In genomic region chr2:93823519-93823918, GRCm38 (mm10) we compare ENCODE assay signal across 8 mouse cellular contexts. TPM values are rescaled to one million over a fixed set of nuclear protein-coding genes. Genes with fewer than 3 reads are reported as not detected.
DNase-seq lines count a peak whose midpoint lies in the region; ATAC-seq and TF ChIP-seq lines count a peak whose summit lies in the region.
"Had no signal": no experiment of that assay in that cellular context is flagged by ENCODE, and none has a peak within 500 bp of the region (broad histone marks: within the 10 kb centered on the region; RNA-seq: fewer than 3 reads in every experiment).

No protein-coding gene starts in this region.

- 9% methylated on average over 8 of the region's 8 CpGs for WGBS in cerebellum, adult 2 months
- WGBS in lung, embryonic 14.5 days, result 17% methylated on average over 8 of the region's 8 CpGs

- no peaks in the 10 kb centered on the region for H3K27me3 ChIP-seq in cerebellum, adult 2 months (ENCODE audit: control insufficient read depth, insufficient read depth, low read length)
- H3K27me3 ChIP-seq in lung, embryonic 14.5 days (ENCODE audit: insufficient read depth, low read length), result no peaks in the 10 kb centered on the region
- H3K27me3 ChIP-seq: limb, embryonic 12.5 days had no signal

- H3K4me2 ChIP-seq in lung, embryonic 14.5 days, result no peak overlapping the region
- H3K4me2 ChIP-seq: limb, embryonic 12.5 days had no signal

- no peaks in the 10 kb centered on the region for H3K36me3 ChIP-seq in lung, embryonic 14.5 days (ENCODE audit: insufficient read depth)

- peak; percentile 59 for ATAC-seq in lung, embryonic 14.5 days (ENCODE audit: insufficient read depth)

- no peak for TF ChIP-seq POLR2A in cerebellum, adult 2 months (IDR thresholded peaks at IDR 0.05; ENCODE audit: borderline replicate concordance, insufficient read depth, low read length)

- H3K9me3 ChIP-seq in lung, embryonic 14.5 days (ENCODE audit: low read depth, low read length), result no peaks in the 10 kb centered on the region
- H3K9me3 ChIP-seq: limb, embryonic 12.5 days had no signal

- DNase-seq in CD4-positive helper T cell, adult 2 months (ENCODE audit: low read depth, low spot score), result peak; percentile 91
- DNase-seq in MEL-GATA-1-ER (ENCODE audit: extremely low read depth, low read depth), result peak; percentile 89
- peak; percentile 68 to 81 for DNase-seq in cerebellum, adult 2 months
- peak; percentile 42 to 73 for DNase-seq in frontal cortex, postnatal 36 days (ENCODE audit: low spot score in 2 of 2)
- DNase-seq in kidney, postnatal 10 days, result peak; percentile 83
- DNase-seq in lung, embryonic 14.5 days, result peak; percentile 99
- DNase-seq in retina, postnatal 7 days (ENCODE audit: low read depth, low spot score), result peak; percentile 92

- H3K9ac ChIP-seq in lung, embryonic 14.5 days, result no peak overlapping the region
- H3K9ac ChIP-seq: limb, embryonic 12.5 days had no signal

- H3K27ac ChIP-seq in cerebellum, adult 2 months (ENCODE audit: insufficient read depth, low read length), result no peak overlapping the region
- H3K27ac ChIP-seq in lung, embryonic 14.5 days (ENCODE audit: low read depth), result no peak overlapping the region
- H3K27ac ChIP-seq: limb, embryonic 12.5 days had no signal

- TF ChIP-seq CTCF in cerebellum, adult 2 months (IDR thresholded peaks at IDR 0.05; ENCODE audit: borderline replicate concordance, insufficient read depth, low read depth, low read length), result peak; percentile 97
- TF ChIP-seq CTCF in lung, embryonic 14.5 days (IDR thresholded peaks at IDR 0.05; ENCODE audit: low read depth), result peak; percentile 99

- no peak overlapping the region for H3K4me3 ChIP-seq in cerebellum, adult 2 months (replicated peaks; ENCODE audit: insufficient read depth, low read depth, low read length)
- no peak overlapping the region for H3K4me3 ChIP-seq in lung, embryonic 14.5 days (ENCODE audit: low read depth, low read length)
- H3K4me3 ChIP-seq: limb, embryonic 12.5 days had no signal

- H3K4me1 ChIP-seq in cerebellum, adult 2 months (ENCODE audit: control insufficient read depth, insufficient read depth, low read length), result peaks cover 8% of the 10 kb centered on the region; the same call in 1 of the 2 replicates
- H3K4me1 ChIP-seq in lung, embryonic 14.5 days (ENCODE audit: insufficient read depth), result peaks cover 5% of the 10 kb centered on the region

RNA-seq across cellular contexts. Expression of gene Ext2, which starts 1.2 kb away (rescaled TPM):
- polyA plus RNA-seq in cerebellum, adult 2 months (2012; rRNA removed), result 40.1 and 42.3 TPM in 2 replicates
- 138 and 140 TPM in 2 replicates for polyA plus RNA-seq in lung, embryonic 14.5 days (2014; fragmentation: Nextera tagmentation; extraction: Ambion mirVana)

RNA-seq across cellular contexts. Expression of gene Accs, which starts 26.2 kb away (rescaled TPM):
- 10.6 and 12.8 TPM in 2 replicates for polyA plus RNA-seq in cerebellum, adult 2 months (2012; rRNA removed)
- 10.0 and 11.3 TPM in 2 replicates for polyA plus RNA-seq in lung, embryonic 14.5 days (2014; fragmentation: Nextera tagmentation; extraction: Ambion mirVana)

RNA-seq across cellular contexts. Expression of gene Accsl, which starts 45.4 kb away (rescaled TPM):
- polyA plus RNA-seq in cerebellum, adult 2 months (2012; rRNA removed), result 0.72 and 1.1 TPM in 2 replicates
- 0.16 and 0.22 TPM in 2 replicates for polyA plus RNA-seq in lung, embryonic 14.5 days (2014; fragmentation: Nextera tagmentation; extraction: Ambion mirVana)
- polyA plus RNA-seq: limb, embryonic 12.5 days had no signal
